Mouse (Mus musculus) forebrain, embryonic 14.5 days (tissue): ENCODE data around the gene Errfi1. TPM values are rescaled to one million over a fixed set of nuclear protein-coding genes. Genes with fewer than 3 reads are reported as not detected.

ENCODE experiments used
- ATAC-seq: fragments of 200-750 bp; cut with Nextera tagmentation; 2 replicates; pipeline ENCODE4 v1.8.0; 2017; ENCODE audit warnings: mild to moderate bottlenecking, moderate library complexity
- DNase-seq: peaks from one replicate; pipeline ENCODE4 v3.0.0-alpha.2; 2015; ENCODE audit warnings: low spot score
- H3K27ac ChIP-seq: fragments of 300-500 bp; sonication (generic); 2 replicates; pipeline ENCODE4 v1.5.1; 2014; ENCODE audit warnings: low read depth, mild to moderate bottlenecking, control low read depth, low read length, moderate library complexity
- H3K27me3 ChIP-seq: fragments of 300-500 bp; sonication (generic); replicated peaks from 2 replicates; pipeline ENCODE4 v1.6.1; 2014; ENCODE audit warnings: low read length, control low read depth, mixed read lengths; ENCODE audit not compliant: control insufficient read depth, insufficient read depth
- H3K36me3 ChIP-seq: fragments of 300-500 bp; sonication (generic); 2 replicates; pipeline ENCODE4 v1.6.1; 2014; ENCODE audit warnings: low read length, control low read depth; ENCODE audit not compliant: control insufficient read depth, insufficient read depth
- H3K4me1 ChIP-seq: fragments of 300-500 bp; sonication (generic); 2 replicates; pipeline ENCODE4 v1.6.1; 2014; ENCODE audit warnings: antibody characterized with exemption, low read length, control low read depth; ENCODE audit not compliant: control insufficient read depth, insufficient read depth
- H3K4me2 ChIP-seq: fragments of 300-500 bp; sonication (generic); 2 replicates; pipeline ENCODE4 v1.6.1; 2014; ENCODE audit warnings: mild to moderate bottlenecking, control low read depth, low read length
- H3K4me3 ChIP-seq: fragments of 300-500 bp; sonication (generic); 2 replicates; pipeline ENCODE4 v1.5.1; 2014; ENCODE audit warnings: low read depth, low read length, control low read depth
- H3K9ac ChIP-seq: fragments of 300-500 bp; sonication (generic); 2 replicates; pipeline ENCODE4 v1.6.1; 2014; ENCODE audit warnings: mild to moderate bottlenecking, low read length, control low read depth, moderate library complexity
- H3K9me3 ChIP-seq: fragments of 300-500 bp; sonication (generic); replicated peaks from 2 replicates; pipeline ENCODE4 v1.6.1; 2016; ENCODE audit warnings: low read length, control low read depth, mixed read lengths; ENCODE audit not compliant: control insufficient read depth
- WGBS: fragments of 180-500 bp; shearing (Covaris S2); extraction: QIAGEN DNeasy Blood & Tissue Kit; methylation state at CpG from one replicate; pipeline ENCODE4 v1.1.7; 2014; 5-methylcytosine and 5-hydroxymethylcytosine counted together
- polyA plus RNA-seq: library from polyadenylated mRNA; unstranded; fragments of >200 nt; fragmentation: Nextera tagmentation; extraction: Ambion mirVana; gene quantifications from 2 replicates; pipeline ENCODE4 v1.2.1, GENCODE M21; 2014

The Errfi1 gene
- polyA plus RNA-seq, 1 experiment from 2014 or later, result 17.4 TPM

GRCm38 (mm10) chr4:150821381-150821780 lies 32.3 kb upstream of the Errfi1 start:
- Histone ChIP-seq H3K4me1 (no peaks in the 10 kb centered on the region), H3K36me3 (no peaks in the 10 kb centered on the region), H3K9ac (no peak overlapping the region), H3K27me3 (no peaks in the 10 kb centered on the region), H3K4me3 (no peak overlapping the region), H3K4me2 (no peak overlapping the region), H3K9me3 (no peaks in the 10 kb centered on the region), H3K27ac (no peak overlapping the region)
- DNase-seq (no peak), ATAC-seq (no peak)
- WGBS, result 62% methylated on average over 8 of the region's 8 CpGs

- Histone ChIP-seq H3K4me3 (no peak overlapping the region), H3K9ac (no peak overlapping the region), H3K4me1 (no peaks in the 10 kb centered on the region), H3K27me3 (no peaks in the 10 kb centered on the region), H3K4me2 (no peak overlapping the region), H3K36me3 (no peaks in the 10 kb centered on the region), H3K9me3 (no peaks in the 10 kb centered on the region), H3K27ac (no peak overlapping the region)
- 80% methylated on average over 9 of the region's 9 CpGs for WGBS
- ATAC-seq, result no peak
- DNase-seq, result no peak
Measured at GRCm38 (mm10) chr4:150822624-150823023, 31.1 kb upstream of the Errfi1 start.

GRCm38 (mm10) chr4:150823614-150824480 lies 29.9 kb upstream of the Errfi1 start:
- no peaks in the 10 kb centered on the region for H3K27me3 ChIP-seq
- no peaks in the 10 kb centered on the region for H3K4me1 ChIP-seq
- no peak for DNase-seq
- H3K4me2 ChIP-seq, result no peak overlapping the region
- H3K36me3 ChIP-seq, result no peaks in the 10 kb centered on the region
- no peak for ATAC-seq
- no peaks in the 10 kb centered on the region for H3K9me3 ChIP-seq
- 39% methylated on average over 24 of the region's 24 CpGs for WGBS
- H3K9ac ChIP-seq, result no peak overlapping the region
- H3K27ac ChIP-seq, result no peak overlapping the region
- no peak overlapping the region for H3K4me3 ChIP-seq

- H3K27me3 ChIP-seq, result no peaks in the 10 kb centered on the region
- whole genome bisulfite sequencing, result 62% methylated on average over 6 of the region's 6 CpGs
- H3K4me2 ChIP-seq, result no peak overlapping the region
- ATAC-seq (no peak), DNase-seq (no peak)
- no peaks in the 10 kb centered on the region for H3K4me1 ChIP-seq
- H3K27ac ChIP-seq, result no peak overlapping the region
- H3K9me3 ChIP-seq, result no peaks in the 10 kb centered on the region
- H3K36me3 ChIP-seq, result no peaks in the 10 kb centered on the region
- no peak overlapping the region for H3K4me3 ChIP-seq
- H3K9ac ChIP-seq, result no peak overlapping the region
Measured at GRCm38 (mm10) chr4:150824877-150825276, 28.8 kb upstream of the Errfi1 start.

GRCm38 (mm10) chr4:150825531-150825930 lies 28.2 kb upstream of the Errfi1 start:
- no peaks in the 10 kb centered on the region for H3K4me1 ChIP-seq
- ATAC-seq (no peak), DNase-seq (no peak)
- no peak overlapping the region for H3K4me3 ChIP-seq
- H3K9me3 ChIP-seq, result no peaks in the 10 kb centered on the region
- no peak overlapping the region for H3K27ac ChIP-seq
- no peaks in the 10 kb centered on the region for H3K27me3 ChIP-seq
- no peak overlapping the region for H3K4me2 ChIP-seq
- 24% methylated on average over 7 of the region's 7 CpGs for WGBS
- no peaks in the 10 kb centered on the region for H3K36me3 ChIP-seq
- H3K9ac ChIP-seq, result no peak overlapping the region

GRCm38 (mm10) chr4:150831321-150831720 lies 22.4 kb upstream of the Errfi1 start:
- no peaks in the 10 kb centered on the region for H3K9me3 ChIP-seq
- no peaks in the 10 kb centered on the region for H3K36me3 ChIP-seq
- no peak overlapping the region for H3K4me3 ChIP-seq
- H3K27ac ChIP-seq, result no peak overlapping the region
- 71% methylated on average over 3 of the region's 3 CpGs for WGBS
- DNase-seq (no peak), ATAC-seq (no peak)
- H3K27me3 ChIP-seq, result no peaks in the 10 kb centered on the region
- H3K4me1 ChIP-seq, result no peaks in the 10 kb centered on the region
- no peak overlapping the region for H3K4me2 ChIP-seq
- no peak overlapping the region for H3K9ac ChIP-seq

- Histone ChIP-seq H3K27me3 (no peaks in the 10 kb centered on the region), H3K4me2 (no peak overlapping the region), H3K9me3 (no peaks in the 10 kb centered on the region), H3K4me3 (no peak overlapping the region), H3K4me1 (no peaks in the 10 kb centered on the region), H3K9ac (no peak overlapping the region), H3K36me3 (no peaks in the 10 kb centered on the region), H3K27ac (no peak overlapping the region)
- ATAC-seq, result no peak
- WGBS, result 88% methylated on average over 6 of the region's 6 CpGs
- no peak for DNase-seq
Measured at GRCm38 (mm10) chr4:150831941-150832340, 21.8 kb upstream of the Errfi1 start.

GRCm38 (mm10) chr4:150835163-150835562 lies 18.6 kb upstream of the Errfi1 start:
- no peaks in the 10 kb centered on the region for H3K4me1 ChIP-seq
- no peak overlapping the region for H3K4me2 ChIP-seq
- no peak overlapping the region for H3K4me3 ChIP-seq
- H3K9ac ChIP-seq, result no peak overlapping the region
- no peaks in the 10 kb centered on the region for H3K9me3 ChIP-seq
- DNase-seq (no peak), ATAC-seq (no peak)
- no peak overlapping the region for H3K27ac ChIP-seq
- H3K36me3 ChIP-seq, result no peaks in the 10 kb centered on the region
- 89% methylated on average over 5 of the region's 5 CpGs for WGBS
- H3K27me3 ChIP-seq, result no peaks in the 10 kb centered on the region

GRCm38 (mm10) chr4:150836258-150836657 lies 17.5 kb upstream of the Errfi1 start:
- DNase-seq (no peak), ATAC-seq (no peak)
- Histone ChIP-seq H3K27me3 (no peaks in the 10 kb centered on the region), H3K9ac (no peak overlapping the region), H3K36me3 (no peaks in the 10 kb centered on the region), H3K4me3 (no peak overlapping the region), H3K9me3 (no peaks in the 10 kb centered on the region), H3K27ac (no peak overlapping the region), H3K4me1 (no peaks in the 10 kb centered on the region), H3K4me2 (no peak overlapping the region)
- 90% methylated on average over 13 of the region's 13 CpGs for WGBS
